Mouse (Mus musculus): ENCODE data around the gene Gphn.
A peak's percentile ranks its signal among the peaks of the same experiment; 100 is the strongest.

Gene Gphn

GRCm38 (mm10) chr12:78225707-78226518 lies at the start of gene Gphn:
TSS of gene Gphn (plus strand) at chr12:78226379.
- DNase-seq (ENCODE audit: low read depth): peak; percentile 68

GRCm38 (mm10) chr12:78181452-78181851 lies 44.7 kb upstream of the Gphn start:
- DNase-seq (ENCODE audit: low read depth): no peak

- no peak for DNase-seq (ENCODE audit: low read depth)
Measured at GRCm38 (mm10) chr12:78193942-78194341, 32.2 kb upstream of the Gphn start, which contains the start of gene Gm6657. TSS of gene Gm6657 (plus strand) at chr12:78194242.

DNA sequence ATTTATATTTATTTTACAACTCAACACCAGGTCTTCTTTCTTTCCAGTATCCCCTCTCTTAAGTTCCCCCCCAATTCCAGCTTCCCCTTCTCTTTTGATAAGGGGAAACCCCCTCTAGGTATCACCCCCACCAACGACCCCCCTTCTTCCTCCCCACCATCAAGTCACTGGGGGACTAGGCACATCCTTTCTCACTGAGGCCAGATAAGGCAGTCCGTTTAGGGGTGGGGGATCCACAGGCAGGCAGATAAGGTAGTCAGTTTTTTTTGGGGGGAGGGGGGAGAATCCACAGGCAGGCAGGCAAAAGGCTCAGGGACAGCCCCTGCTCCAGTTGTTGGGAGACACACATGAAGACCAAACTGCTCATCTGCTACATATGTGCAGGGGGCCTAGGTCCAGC lies 30.8 kb upstream of the Gphn start:
- no peak for DNase-seq (ENCODE audit: low read depth)

DNA sequence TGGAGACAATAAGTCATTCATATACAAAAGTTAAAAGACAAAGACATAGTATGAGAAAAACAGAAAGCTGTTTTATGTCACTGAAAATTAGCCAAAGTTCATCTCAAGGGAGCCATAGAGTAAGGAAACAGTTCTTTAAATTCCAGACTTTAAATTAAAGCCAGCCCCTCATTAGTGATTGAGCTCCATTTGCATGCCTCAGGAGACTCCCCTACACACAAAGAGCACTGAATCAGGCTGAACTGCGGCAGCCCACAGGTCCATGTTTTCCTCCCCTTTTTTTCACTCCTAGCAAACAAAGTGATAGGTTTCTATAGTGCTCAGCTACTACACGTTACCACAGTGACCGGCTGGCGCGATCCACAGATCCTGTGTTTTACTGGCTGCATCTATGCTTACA lies 22.5 kb upstream of the Gphn start:
- no peak for DNase-seq (ENCODE audit: low read depth)

GRCm38 (mm10) chr12:78205915-78206570 lies 20.1 kb upstream of the Gphn start:
- DNase-seq (ENCODE audit: low read depth): peak; percentile 37

DNA sequence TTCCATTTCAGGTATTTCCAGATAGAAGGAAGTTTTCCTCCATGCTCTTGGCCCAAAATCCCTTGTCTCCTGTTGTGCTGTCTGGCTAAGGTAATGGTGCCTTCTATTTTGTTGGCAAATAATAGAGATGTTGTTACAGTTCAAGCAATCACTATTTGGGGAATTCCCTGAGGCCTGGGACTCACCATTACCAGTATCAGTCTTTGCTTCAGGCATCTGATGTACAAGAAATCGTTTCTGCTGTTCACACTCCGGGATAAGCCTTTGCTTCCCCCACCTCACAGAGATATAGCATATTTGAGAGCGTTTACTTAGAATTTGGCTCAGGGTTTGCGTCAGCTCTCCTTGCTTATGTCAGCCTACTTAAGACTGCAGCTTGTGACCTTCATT lies 19.6 kb upstream of the Gphn start:
- DNase-seq (ENCODE audit: low read depth): no peak

GRCm38 (mm10) chr12:78209856-78210255 lies 16.3 kb upstream of the Gphn start:
- no peak for DNase-seq (ENCODE audit: low read depth)

- DNase-seq (ENCODE audit: low read depth): no peak
Measured at GRCm38 (mm10) chr12:78215490-78215889, 10.7 kb upstream of the Gphn start.

DNA sequence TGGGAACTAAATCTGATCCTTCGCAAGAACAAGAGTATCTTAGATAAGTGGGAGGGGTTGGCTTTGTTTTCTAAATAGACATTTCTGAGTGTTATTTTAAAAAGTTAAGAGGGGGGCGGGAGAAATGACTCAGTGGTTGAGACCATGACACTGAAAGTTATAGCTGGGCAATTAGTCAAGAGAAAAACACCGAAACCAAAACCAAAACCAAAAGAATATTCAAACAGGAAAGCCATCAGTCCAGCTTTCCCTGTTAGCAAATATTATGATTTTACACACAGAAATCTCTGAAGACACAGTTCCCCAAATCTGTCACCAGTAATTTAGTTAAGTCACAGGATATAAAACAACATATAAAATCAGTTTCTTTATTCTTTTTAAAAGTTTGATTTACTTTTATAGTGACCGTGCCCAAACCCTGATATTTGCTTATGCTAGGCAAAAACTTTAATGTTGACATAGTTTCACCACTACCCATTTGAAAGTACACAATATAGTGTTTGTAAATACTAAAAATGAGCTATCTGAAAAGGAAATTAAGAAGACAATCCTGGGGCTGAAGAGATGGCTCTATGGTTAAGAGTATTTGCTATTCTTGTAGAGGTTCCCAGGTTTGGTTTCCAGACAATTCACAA lies 6.9 kb upstream of the Gphn start:
- DNase-seq (ENCODE audit: low read depth): no peak

DNA sequence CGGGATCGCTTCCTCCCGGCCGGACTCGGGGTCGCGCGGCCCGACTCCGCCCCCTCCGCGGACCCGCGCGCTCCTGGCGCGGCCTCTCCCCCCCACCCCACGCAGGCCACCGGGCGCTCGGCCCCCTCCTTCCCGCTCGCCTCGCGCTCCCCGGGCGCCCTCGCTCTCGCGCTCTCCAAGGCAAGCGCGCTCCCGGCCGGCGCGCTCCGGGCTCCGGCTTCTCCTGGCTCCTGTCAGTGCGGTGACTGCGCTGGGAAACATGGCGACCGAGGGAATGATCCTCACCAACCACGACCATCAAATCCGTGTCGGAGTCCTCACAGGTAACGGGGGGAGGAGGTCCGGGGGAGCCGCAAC lies 318 bp downstream of the Gphn start:
- peak; percentile 46 for DNase-seq (ENCODE audit: low read depth)

DNA sequence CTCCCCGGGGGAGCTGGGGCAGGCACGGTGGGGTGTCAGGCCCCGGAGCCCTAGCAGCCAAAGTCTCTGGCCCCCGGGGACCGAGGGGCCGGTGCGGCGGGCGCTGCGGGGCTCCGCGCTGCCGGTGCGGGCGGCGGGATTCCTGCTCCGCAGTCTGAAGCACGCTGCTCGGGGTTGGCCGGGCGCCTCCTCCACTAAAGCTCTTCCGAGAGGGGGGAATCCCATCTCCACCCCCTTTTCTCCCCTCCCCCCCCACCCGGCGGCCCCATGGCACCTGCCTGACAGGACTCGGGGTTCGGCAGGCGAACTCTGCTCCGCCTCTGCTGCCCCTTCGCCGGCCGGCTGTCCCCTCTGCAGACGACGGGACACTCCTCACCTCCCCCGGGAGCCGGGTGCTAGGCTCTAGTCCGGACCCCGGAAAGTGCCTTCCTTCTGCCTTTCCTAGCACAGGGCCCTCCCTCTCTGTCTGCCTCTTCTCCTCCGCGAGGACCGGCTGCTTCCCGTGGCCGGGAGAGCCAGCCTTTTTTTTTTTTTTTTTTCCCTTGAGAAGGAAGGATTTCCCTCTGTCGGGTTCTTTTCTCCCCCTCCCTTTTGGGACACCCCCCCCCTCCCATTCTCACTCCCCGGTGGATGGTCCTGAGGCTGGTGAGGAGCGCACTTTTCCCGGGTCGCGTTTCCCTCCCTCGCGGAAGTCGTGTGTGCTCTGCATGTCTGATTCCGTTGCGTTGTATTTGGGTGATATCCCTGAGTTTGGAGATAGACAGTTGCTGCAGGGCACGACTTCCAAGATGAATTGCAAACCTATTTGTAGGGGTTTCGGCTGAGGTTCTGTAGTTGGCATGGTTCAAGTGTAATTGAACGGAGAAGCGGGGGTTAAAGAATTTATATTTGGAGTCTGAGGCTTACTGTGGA lies 1.1 kb downstream of the Gphn start:
- no peak for DNase-seq (ENCODE audit: low read depth)

GRCm38 (mm10) chr12:78228139-78228538 lies 2.0 kb downstream of the Gphn start:
- DNase-seq (ENCODE audit: low read depth): no peak

DNA sequence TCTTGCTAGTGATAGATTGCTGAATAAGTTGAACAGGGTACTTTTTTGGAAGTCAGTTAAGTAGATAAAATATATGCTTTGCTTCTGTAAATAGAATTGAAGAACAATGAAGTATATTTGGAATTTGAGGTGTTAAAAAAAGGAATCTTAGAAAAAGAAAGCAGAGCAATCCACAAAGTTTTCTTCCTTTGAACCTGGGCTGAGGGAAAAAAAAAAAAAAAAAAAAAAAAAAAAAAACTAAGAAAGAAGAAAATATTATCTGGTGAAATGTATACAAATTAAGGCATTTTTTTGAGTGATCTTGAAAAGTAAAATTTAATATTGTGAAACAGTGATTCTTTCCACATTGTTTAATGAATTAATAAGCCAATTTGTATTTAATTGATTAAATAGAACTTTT lies 6.4 kb downstream of the Gphn start:
- DNase-seq (ENCODE audit: low read depth): no peak

DNA sequence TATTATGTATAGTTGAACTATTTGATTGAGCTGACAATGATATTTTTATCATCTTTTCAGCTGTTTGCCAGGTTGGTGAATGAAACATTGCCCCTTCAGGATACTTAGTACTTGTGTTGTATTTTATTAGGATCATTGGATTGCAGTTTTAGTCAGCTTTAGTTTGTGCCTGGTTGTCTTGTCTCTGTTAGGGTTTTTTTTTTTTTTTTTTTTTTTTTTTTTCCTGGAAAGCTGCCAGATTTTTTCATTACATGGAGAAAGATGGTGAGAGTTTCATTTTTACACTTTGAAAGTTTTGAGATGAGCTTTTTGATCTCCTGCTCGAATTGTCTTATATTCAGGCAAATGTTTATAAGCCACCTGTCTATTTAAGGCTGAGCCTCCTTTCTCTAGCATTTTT lies 22.2 kb downstream of the Gphn start:
- no peak for DNase-seq (ENCODE audit: low read depth)

DNA sequence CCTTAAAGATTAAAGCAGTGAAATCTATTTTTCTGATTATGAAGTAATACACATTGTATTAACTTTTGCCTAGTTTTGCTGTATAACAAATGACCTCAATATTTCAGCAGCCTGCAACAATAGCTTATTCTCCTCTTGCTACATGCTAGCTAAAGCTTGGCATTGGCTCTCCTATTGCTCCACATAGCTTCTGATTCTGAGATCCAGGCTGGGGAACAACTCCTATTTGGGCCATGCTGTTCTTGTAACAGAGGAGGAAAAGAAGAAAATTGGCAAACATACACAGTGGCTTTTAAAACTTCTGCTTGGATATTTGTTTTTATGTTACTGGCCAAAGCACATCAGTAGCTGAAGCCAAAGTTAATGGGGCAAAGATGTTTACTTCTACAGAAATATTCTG lies 23.0 kb downstream of the Gphn start:
- DNase-seq (ENCODE audit: low read depth): peak; percentile 55

DNA sequence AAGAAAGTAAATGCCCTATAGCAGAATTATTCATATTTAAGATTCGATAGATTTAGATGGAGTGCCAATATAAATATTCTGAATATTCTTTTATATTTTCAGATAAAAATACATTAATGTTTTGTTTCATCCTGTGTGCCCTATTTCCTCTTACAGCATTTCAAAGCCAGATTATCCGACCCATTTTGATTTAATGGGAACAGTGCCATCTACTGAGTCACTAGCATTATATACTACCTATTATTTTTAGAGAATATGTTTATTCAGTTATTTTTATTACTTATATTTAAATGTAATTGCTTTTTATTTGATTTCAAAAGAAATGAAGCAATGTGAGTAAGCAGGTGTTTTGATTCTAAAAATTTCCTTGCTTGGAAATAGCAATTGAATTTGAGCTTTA lies 51.2 kb downstream of the Gphn start:
- no peak for DNase-seq (ENCODE audit: low read depth)

- no peak for DNase-seq (ENCODE audit: low read depth)
Measured at GRCm38 (mm10) chr12:78290384-78290783, 64.2 kb downstream of the Gphn start.

- DNase-seq (ENCODE audit: low read depth): no peak
Measured at GRCm38 (mm10) chr12:78298824-78299398, 72.7 kb downstream of the Gphn start.

GRCm38 (mm10) chr12:78315106-78315505 lies 88.9 kb downstream of the Gphn start:
- no peak for DNase-seq (ENCODE audit: low read depth)

DNA sequence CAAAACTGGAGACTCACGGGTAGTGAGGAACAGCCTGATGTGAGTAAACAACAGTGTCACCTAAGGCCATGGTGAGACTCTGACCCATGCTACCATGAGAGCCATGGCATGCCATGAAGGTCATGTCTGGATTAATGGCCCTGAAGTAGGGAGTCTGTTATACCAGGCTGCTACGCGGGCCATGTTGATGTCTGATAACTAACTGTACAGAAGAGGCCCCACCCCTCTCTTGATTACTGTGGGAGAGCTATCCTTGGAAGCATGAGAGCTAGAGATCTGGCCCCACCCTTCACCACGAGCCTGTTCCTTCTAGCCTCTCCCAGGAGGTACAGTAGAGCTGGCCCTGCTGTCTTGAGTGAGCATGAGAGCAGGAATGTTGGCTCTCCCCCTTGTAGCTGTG lies 101.8 kb downstream of the Gphn start:
- DNase-seq (ENCODE audit: low read depth): no peak

DNA sequence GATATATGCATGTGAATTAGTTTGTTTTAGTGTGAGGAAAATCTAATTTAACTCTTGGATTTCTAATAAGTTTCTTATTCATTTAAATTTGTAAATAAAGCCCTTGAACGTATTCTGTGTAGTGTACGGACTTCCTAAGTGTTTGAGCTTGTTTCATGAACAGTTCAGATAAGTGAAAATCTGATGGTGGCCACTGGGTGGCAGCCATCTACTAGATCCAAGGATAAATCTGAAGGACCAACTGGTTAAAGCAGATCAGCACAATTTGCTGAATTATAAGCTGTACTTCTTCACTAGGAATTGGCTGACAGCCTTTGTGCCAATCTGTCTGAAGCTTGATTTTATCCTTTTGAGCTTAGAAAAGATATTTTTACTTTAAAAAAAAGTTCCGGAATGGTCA lies 105.9 kb downstream of the Gphn start:
- DNase-seq (ENCODE audit: low read depth): peak; percentile 36

Data from fibroblast of lung, adult 2 months (primary cell).